Mouse (Mus musculus) ZHBTc4 (cell line): Measurements from ENCODE around the gene Brip1.
A peak's percentile ranks its signal among the peaks of the same experiment; 100 is the strongest.

Source experiments
- DNase-seq: peaks from one replicate; pipeline ENCODE4 v3.0.0-alpha.2; 2011; ENCODE audit warnings: low read depth, low spot score

Brip1 gene

DNA sequence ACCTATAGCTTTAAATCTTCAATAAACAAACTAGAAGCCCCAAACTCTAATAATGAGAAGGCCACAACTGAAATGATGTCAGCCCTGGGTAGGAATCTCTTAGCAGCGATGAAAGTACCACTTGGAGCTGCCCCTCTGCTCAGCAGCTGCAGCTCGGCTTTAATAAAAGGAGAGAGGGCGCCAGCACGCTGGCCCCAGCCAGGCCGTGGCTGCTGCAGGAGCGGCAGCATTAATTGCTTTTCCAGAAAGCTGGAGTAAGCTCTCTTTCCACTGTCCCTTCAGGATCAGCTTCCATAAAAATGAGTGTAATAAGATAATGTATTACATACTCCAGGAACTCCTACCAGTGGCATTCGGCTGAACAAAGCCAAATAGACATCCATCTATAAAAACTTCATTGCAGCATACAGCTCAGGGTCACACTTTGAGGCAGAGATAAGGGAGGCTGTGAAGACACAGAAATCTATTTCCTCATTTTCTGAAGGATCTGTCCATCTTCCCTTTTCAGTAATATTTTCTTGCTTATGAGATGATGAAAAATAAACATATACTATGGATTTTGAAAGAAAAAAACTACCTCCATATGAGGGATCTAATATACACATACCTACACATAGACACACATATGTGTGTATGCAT is 174.3 kb downstream of the Brip1 start:
- no peak for DNase-seq

DNA sequence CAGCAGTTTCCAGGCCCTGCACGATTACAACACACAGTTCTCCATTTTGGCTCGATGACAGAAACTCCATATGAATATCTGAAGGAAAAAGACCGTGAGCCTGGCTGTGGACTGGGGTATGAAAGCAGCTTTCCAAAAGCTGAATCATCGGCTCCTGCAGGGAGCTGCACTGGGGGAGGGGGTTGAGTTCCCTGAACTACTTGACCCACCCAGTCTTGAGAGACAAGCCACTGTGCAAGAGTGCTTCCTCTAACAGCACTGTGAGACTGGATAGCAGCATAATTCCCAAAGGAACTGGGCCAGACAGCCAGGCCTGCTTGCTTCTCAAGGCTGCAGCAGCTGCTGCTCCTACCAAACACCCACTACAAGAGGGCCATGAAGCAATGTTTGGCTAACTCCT is 178.6 kb downstream of the Brip1 start:
- DNase-seq: peak; percentile 17

DNA sequence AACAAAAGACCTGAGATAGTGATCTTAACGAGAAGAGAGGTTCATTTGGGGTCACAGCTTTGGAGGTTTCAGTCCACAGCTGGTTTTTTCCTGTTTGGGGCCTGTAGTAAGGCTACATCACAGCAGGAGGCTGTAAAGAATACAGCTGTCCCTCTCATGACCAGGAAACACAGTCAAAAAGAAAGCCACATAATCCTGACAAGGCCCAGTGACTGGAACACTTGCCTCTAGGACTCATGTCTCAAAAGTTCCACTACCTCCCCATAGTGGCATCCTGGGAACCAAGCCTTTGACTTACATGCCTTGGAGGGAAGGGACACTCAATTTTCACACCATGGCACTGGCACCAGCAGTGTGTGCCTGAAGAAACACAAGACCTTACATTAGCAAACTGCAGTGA is 181.0 kb downstream of the Brip1 start:
- no peak for DNase-seq

DNA sequence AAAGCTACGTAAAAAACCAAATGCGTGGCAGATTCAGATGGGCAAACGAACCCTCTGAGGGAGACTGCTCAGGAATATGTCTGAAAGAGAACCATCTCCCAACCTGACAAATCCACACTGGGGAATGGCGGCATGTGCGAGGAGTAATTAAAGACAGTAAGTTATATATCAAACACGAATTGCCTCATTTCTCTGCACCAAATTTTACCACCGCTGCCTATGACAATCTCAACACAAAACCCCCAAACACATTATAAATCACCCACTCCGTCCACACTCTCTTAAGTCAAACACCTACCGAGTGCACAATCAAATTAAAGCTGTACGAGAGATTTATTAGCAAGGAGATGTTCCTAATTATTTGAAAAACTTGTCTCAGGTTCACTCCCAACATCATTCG is 184.8 kb downstream of the Brip1 start:
- no peak for DNase-seq

DNA sequence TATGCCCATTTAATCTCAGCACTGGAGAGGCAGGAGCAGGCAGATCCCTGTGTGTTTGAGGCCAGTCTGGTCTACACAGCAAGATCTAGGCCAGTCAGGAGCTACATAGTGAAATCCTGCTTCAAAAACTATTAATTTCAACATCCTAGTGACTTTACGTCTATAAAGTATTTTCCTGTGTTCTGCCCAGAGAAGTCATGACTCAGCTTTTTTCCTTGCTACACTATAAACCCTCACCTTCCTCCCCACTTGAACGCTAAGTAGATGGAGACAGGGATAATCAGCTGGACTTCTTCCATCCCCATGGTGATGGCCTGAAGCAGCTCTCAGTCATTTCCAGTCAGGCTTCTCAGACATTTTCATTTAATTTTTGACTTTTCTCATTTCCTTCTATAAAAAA is 187.9 kb downstream of the Brip1 start:
- no peak for DNase-seq

DNA sequence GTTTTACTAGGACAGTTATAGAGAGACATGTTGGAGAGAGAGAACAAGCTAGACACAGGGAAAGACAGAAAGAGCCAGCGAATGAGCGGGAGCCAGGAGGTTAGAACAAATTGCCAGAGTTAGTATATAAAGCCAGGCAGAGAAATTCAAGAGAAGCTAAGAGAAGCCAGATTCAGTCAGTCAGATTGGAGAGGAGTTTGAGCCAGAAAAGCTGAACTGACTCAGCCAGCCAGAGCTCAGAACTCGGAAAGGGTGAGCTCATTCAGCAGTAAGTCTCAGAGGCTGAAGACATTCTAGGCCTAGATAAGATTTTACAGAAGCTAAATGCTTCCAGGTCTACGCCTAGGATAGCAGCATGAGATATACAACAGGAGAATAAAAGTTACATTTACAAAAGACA is 190.5 kb downstream of the Brip1 start:
- no peak for DNase-seq

DNA sequence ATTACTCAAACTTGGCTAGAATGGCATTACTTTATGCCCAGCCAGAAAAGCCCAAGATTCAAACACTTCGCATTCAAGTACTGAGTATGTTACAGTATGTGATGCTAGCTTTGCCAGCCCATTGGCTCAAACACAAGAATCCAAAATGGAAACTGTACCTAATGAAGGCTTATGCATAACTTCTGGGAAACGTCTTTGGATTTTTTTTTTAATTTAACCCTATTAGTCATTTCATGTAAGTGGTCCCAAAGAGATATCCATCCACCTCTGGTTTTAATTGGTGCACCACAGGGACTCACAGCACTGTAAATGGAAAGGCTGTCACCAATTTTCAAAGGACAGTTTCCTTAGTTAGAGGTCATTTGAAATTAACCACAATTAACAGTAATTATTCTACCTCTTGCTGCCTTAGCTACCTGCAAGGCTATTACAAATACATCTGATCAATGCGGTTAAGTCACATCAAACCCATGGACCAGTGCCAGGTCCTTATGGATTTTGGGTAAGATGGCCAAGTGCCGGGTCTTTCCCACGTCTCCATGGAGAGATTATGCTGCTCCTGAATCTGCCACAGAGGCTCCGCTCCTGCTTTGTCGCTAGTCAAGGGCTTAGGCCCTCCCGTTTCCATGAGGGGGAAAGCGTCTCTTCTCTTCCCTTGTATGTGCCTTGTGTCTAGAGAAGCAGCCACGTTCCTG is 192.6 kb downstream of the Brip1 start:
- no peak for DNase-seq
